Mouse (Mus musculus) kidney, adult 9 months (tissue): Measurements from ENCODE around the gene Cenpx.
"Not testable (repeated sequence)": the region's sequence is repeated elsewhere in the genome, so short reads cannot be mapped to it uniquely, and the experiment has no call there.

Source experiments
- DNase-seq: peaks from one replicate; pipeline ENCODE4 v3.0.0; 2022

The Cenpx gene

DNA sequence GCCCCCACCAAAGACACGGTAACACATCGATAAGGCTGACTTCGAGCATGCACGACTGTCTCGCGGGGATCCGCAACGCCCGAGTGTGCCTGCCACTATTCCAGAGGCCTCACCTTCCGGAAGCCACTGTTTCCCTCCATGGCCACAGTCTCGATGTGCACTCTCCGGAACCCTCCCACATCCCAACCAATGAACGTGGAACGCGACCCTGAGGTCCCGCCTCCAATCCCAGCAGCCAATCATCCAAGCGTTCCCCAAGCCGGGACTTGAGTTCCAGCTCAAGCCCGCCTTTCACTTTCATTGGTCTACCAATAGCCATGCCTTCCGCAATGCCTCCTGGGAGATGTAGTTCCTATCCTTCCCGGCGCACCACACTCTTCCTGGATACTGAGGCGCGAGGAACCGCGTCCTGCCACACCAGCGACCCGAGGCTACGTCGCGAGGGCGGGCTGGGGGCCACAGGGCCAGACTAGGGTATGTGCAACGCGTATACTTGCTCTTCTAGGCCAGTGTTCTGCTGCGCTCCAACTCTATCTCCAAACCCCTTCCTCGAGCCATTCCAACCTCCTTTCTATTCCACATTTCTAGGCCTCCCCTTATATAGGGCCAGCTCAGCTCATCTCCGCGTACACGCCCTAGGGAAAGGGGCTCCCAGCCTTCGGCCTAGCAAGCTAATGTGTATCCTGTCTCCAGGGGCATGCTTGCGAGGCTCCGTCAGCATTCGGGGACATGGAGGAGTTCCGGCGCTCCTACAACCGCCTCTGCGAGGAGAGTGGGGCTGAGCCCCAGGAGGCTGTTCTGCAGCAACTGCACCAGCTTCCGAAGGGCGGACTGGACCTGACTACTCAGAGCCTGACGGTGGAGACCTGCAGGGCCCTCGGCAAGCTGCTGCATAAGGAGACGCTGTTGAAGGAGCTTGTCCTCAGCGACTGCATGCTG is at the start of gene Cenpx, which contains the start of gene Lrrc45:
TSS of gene Cenpx (minus strand) at position 159 of the 939 bp plus-strand sequence.
TSS of gene Lrrc45 (plus strand) at position 346 of the 939 bp plus-strand sequence.
- peak; percentile 99 for DNase-seq

DNA sequence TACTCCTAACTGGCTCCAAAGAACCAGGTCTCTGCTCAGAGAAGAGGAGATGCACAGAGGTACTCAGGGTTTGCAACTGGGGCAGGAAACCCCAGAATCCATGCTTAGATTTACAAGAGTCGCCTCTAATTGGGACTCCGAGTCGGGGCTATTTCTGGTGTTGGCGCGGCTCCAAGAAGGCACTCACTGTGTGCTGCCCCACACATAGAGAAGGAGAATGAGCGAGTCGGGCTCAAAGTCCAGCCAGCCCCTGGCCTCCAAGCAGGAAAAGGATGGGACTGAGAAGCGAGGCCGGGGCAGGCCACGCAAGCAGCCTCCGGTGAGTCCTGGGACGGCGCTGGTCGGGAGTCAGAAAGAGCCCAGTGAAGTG is 49.1 kb upstream of the Cenpx start, which contains the start of gene Hmga1b:
TSS of gene Hmga1b (plus strand) at position 123 of the 370 bp plus-strand sequence.
- DNase-seq = not testable (repeated sequence)

DNA sequence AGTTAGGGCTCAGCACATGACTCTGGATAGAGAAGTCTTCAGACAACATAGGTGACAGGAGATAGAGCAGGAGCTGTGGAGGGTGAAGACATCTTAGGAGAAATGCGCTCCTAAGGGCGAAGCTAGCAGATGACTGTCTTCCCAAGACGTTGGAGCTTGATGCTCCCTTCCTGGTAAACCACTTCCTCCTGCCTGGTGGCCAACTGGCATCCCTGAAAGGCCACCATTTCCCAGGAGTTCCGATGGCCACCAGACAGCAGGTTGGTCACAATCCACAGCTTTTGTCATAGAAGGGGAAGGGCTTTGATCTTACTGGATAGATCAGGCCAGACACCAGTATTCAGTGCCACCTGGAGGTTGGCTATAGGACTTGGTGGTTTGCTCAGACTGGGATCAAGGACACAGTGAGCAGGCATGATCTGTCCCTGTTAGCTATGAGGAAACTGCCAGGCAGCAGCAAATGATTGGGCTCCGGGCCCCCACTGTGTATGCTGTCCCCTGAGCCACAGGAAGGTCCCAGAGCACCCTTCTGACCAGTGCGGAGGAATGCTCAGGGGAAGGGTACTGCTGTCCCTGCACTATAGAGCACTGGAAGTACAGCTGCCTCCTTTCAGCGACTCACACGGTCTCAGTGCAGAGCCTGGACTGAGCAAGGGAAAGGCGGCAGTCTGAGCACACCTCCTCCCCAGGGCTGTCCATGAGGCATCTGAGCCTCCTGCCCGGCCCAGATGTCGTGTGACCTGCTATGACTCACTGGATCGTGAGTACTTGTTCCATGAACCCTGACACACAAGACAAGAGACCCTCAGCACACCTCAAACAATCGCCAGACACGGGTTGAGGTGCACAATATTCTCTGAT is 48.5 kb upstream of the Cenpx start:
- no peak for DNase-seq

DNA sequence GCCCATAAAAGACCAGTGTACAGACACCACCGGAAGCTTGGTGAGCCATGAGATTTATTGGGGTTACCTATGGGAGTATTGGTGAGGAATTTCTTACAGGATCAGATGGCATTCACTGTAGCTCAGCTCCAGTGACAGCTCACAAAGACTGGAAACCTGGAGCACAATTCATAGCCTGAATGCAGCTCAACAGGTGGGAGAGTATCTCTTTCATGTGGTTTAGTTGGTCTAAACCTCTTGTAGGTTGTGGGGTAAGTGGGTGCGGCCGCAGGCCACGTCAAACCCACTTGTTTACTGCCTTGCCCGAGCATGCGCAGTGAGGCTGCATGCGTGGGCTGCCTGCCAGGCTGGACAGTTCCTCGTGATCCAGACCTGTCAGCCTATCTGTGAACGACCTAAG is 46.7 kb upstream of the Cenpx start:
- no peak for DNase-seq

DNA sequence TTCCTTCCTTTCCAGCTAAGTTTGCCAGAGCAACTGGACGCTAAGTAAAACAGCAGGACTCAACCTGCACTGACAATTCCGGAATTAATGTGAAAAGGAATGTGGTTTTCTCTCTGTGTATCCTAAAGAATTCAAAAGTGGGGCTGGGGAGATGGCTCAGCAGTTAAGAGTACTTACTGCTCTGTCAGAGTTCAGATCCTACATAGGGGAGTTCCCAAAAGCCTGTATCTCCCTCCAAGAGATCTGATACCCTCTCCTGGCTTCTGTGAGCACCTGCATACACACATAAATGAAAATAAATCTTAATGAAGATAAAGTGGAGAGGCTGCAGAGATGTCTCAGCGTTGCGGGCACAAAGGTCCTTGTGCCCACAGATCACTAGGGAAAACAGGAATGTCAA is 38.1 kb upstream of the Cenpx start:
- no peak for DNase-seq

DNA sequence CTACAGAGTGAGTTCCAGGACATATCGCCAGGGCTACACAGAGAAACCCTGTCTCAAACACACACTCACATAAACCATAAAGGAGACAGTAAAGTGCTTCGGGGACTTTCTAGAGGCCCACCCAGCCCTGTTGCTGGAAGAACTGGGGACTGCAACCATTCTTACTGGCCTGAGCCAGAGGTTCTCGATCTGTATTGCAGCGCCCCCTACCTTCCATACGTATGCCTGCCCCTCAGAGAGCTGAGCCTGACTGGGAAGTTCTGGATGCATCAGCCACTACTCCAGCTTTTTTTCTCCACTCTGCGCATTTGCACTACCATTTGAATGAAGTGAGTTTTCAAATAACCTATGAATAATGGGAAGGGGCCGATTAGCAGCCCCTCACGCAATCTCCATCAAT is 35.9 kb upstream of the Cenpx start:
- peak; percentile 57 for DNase-seq

DNA sequence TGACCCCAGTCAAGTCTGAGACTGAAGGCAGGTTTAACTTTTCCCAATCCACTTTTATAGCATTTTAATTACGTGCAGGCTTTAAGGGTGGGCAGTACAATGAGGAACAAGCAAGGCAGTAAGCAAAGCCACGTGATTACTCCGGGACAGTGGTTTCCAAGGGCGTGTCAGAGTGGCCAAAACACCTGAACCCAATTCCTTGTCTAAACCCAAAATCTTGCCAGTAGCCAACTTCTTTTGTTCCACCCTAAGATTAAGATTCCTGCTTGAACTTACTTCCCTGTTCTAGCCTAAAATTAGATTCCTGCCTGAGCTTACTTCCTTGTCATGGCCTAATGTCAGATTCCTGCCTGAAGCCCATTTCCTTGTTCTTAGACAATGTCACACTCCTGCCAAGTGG is 34.4 kb upstream of the Cenpx start:
- DNase-seq = no peak

DNA sequence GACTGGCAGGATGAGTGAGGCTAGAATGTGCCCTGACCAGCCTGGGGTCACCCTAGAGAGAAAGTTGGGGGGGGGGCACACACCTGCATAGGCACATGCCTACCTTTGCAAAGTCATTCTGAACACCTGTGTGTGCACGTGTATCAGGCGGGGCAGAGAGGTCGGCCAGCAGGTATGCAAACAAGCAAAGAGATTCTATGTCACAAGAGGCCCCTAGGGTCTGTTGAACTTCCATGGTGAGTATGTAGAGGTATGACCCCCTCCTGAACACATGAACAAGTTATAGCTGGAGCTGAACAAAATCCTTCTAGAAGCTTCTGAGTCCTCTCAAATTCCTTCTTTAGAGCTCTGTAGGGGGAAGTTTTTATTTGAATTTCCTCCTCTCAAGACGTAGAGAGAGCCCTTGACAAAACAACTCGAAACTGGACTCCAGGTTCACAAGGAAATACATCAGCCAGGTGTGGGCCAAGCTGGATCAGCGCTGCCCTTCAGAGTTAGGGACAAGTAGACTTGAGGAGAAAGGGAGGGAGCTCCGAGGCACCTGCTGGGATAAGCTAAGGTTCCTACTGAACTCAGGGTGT is 30.7 kb upstream of the Cenpx start:
- no peak for DNase-seq

DNA sequence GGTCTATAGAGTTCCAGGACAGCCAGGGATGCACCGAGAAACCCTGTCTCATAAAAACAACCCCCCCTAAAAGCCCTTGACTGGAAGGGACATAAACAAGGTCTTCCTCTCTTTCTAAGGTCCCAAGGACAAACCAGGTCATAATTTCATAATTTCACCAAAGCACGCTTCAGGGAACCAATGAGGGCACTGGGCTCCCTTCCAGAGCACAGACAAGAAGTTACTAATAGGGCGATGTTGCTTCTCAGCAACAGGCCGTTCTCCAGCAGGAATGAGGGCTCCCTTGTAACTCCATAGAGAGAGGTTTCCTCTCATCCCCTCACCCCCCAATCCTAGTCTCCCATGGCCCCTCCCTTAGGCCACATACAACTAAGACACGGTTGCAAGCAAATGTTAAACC is 27.4 kb upstream of the Cenpx start:
- DNase-seq = no peak

DNA sequence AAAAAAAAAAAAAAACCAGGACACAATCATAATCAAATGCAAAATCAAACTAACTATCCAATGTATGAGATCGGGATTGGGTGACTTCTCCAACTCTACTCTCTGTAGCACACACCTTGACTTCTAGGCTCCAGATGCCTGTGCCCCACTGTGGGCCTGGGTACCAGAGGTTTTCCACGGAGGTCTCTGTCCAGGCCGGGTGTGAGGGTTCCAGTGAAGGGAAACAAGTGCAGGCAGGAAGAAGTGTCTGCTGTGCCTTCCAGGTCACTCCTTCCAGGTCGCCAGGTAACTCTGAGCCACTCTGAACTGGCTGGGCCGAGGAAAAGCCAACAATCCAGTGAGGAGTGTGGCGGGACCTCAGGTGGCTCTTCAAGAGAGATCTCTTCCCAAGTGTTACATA is 22.9 kb upstream of the Cenpx start:
- no peak for DNase-seq

DNA sequence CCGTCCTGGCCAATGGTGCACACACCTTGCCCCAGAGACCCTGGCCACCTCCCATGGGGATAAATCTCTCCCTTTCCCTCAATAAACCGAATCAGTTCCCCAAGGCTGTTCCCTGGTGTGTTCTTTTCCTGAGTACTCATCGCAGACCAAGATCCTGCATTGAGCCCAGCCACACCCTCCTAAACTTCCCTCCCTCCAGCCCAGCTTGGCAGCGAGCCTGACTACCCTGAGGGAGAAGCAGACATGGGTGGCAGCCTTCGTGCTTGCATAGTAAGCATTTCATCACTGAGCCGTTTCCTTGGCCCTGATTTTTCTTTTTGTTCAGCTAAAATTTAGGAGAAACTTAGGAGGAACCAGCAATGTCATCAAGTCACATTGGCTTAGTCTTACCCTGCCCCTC is 20.0 kb upstream of the Cenpx start:
- peak; percentile 60 for DNase-seq

DNA sequence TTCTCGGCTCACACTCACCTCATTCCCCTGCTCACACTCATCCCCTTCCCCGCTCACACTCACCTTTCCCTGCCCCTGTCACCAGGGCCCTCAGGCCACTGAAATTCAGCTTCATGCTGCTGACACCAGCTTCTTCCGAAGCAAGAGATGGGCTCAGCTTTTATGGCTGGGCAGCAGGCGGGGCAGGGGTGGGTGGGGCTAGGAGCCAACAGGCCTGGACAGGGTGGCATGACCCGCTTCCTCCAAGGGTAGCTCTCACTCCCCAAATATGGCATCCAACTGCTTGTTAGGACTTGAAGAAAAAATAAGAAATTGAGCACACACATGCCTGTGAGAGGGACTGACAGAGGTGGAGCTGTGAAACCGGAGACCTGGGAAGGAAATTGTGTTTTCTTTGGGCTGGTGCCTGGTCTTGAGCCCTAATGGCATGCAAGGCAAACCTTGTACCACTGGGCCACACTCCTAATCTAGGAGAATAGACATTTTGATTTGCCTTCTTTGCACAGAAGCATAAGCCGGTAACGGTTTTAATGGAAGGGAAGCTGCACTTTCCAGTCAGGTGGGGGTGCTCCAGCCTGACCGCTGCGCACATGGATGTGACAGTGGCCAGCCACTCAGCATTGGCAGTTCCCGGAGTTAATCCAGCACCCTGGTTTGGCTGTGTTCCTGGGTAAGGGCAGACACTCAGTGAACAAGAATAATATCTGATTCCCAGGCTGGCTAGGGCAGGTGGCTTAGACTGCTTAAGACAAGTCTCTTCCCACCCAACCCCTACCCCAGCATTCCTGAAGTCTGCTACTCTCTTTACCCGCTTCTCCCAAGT is 18.5 kb upstream of the Cenpx start, which contains the start of gene Cbr2:
TSS of gene Cbr2 (minus strand) at position 257 of the 823 bp plus-strand sequence.
- peak; percentile 50 for DNase-seq

DNA sequence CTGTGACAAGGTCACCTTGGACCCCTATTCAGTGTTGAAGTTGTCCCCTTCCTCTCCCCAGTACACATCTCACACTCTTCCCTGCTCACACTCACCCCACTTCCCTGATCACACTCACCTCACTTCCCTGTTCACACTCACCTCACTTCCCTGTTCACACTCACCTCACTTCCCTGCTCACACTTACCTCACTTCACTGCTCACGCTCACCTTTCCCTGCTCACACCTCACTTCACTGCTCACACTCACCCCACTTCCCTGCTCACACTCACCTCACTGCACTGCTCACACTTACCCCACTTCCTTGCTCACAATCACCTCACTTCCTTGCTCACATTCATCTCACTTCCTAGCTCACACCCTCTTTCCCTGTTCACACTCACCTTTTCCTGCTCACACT is 17.9 kb upstream of the Cenpx start:
- DNase-seq = no peak

DNA sequence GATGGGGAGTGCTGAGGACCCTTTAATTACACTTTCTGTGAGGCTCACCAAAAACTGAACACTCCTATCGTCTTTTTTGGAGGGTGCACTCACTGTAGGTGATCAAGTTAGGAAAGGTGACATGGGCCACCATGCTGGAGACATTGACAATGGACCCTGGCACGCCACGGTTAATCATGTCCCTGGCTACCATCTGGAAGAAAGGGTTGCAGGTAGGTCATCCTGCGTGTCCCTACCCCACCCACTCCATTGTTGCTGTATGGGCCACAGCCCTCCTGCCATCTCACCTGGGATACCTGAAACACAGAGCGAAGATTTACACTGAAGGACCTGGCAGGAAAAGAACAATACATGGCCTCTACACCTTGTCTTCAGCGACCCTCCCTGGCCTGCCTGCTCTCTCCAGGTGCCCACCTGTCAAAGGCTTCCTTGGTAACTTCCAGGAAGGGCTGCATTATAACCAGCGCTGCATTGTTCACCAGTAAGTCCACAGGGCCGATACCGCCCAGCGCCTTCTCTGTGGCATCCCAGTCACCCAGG is 16.9 kb upstream of the Cenpx start:
- DNase-seq = no peak

DNA sequence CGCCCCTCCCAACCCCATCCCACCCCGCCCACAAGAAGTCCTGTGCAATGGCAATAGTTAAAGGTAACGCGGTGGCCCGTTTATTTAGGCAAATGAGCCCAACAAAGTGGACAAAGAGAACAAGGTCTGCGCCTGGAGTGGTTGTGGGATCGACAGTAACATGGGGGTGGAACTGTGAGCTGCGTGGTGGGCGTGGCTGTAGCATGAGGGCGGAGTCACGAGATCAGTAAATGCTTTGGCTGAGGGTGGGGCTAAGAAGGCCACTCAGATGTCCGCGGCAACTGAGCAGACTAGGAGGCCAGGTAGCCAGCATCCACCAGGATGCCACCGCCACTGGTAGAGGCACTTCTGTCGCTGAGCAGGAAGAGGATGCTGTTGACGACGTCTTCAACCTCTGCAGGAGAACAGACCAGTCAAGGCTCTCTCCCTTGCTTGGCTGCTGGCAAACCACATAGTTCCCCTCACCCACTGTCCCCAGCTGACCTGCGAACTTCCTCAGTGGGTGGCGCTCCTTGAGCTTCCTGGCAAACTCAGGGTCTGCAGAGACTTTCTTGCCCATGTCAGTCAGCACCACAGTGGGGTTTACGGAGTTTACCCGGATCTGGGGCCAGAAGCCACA is 16.0 kb upstream of the Cenpx start:
- DNase-seq = peak; percentile 51

DNA sequence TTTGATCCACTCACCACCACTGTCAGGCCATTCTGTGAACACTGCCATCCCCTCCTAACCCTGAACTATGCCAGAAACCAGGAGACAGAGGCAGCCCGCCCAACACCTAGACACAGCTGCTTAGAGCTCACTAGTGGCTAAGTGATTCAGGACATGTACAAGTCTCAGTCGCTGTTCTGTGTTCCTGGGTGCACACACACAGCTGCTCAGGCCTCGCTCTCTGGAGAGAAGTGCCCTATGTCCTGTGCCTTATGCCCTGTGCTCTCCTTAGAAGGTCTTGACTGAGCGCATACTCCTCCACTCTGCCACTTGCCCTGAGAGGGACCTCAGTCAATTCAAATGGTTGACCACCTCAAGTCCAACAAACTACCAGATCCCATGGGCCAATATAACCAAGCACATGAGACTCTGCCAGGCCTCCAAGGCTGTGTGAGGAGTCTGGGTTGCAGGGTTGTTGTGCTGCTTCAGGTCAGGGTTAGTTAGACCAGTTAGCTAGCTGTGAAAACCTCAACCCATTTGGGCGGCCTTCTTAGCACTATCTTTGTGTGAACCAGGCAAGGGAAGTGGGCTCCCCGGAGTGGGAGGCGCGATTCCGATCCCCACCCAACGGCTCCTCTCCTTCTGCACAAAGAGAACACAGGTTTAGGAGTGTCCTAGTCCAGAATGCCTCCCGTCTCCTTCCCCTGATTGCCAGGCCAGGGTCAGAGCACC is 15.1 kb upstream of the Cenpx start:
- DNase-seq = no peak

DNA sequence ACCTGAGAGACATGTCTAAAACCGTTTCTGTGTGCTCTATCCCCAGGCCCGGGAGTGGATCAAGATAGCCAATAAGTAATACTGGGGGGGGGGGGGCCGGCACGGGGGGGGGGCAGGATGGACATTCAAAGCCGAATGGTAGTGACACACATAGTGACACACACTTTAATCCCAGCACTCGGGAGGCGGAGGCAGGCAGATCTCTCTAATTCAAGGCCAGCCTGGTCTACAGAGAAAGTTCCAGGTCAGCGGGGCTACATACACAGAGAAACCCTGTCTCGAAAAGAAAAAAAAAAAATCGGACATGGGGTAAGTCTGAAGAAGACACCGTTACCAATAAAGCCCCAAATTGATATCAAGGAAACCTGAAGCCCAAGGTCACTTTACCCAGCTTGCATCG is 14.0 kb upstream of the Cenpx start:
- no peak for DNase-seq

DNA sequence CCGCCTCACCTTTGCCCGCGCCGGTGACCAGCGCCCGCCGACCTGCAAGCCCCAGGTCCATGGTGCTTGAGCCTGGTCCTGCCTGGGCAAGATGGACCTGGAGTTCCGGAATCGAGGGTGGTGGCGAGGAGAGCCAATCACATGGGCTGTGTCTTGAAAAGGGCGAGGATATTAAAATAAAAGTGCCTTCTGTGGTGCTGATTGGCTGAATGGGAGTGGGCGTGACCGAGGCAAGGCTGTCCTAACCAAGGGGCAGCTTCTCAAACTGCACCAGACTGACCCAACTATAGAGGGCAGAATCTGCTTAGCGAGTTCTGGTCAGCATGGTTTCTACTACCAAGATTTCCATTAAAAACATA is 13.6 kb upstream of the Cenpx start, which contains the start of gene Dcxr:
TSS of gene Dcxr (minus strand) at position 113 of the 359 bp plus-strand sequence.
- peak; percentile 99 for DNase-seq

DNA sequence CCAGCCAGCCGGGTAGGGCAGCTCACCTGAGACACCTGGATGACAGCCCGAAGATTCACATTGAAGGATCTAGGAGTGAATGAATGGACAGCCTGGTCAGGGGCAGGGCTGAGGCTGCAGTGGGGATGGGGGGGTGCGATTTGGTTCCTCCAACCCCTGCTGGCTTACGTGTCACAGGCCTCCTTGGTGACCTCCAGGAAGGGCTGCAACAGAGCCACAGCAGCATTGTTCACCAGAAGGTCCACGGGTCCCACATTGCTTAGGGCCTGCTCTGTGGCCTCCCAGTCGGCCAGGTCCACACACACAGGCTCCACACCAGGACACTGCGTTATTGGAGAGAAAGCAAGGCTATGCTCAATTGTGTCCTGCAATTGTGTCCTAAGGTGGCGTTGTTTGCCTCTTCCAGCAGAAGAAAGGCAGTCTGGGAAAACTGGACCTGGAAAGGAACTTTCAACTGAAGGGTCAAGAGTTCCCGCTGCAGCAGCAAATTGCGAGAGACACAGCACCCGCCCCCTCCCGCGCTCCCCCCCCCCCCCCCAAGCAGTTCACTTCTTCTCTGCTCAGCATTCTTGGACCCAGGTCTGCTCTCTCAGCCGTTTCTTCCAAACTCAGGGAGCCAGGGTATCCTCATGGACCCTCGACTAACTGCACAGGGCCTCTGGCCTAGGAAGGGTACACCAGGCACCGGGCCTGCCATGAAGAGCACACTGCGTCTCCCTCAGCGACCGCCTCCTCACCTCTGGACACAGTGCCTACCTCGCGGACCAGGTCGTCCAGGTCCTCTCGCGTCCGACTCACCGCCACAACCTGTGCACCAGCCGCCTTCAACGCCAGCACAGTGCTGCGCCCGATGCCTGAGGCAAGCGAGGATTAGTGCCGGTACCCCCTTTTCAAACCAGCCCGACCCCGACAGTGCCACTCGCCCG is 13.0 kb upstream of the Cenpx start:
- DNase-seq = peak; percentile 83

DNA sequence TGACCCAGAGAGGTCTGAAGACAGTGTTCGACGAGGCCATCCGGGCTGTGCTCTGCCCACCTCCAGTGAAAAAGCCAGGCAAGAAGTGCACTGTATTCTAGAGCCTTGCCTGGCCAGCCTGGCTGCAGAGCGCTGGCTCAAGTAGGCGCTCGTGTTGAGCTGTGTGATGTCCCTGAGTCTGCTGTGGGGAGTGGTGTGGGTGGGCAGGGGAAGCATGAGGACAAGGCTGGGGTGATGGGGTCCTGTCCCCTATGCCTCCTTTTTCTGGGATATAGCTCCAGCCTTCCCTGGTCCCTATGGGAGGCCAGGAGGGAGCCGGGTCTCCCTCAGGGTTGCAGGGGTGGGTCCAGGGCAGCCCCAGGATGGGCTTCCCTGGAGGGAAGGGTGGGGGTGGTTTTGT is 10.0 kb upstream of the Cenpx start:
- no peak for DNase-seq
